25 mouse cellular contexts compared by ENCODE assay signal in the genomic region with DNA sequence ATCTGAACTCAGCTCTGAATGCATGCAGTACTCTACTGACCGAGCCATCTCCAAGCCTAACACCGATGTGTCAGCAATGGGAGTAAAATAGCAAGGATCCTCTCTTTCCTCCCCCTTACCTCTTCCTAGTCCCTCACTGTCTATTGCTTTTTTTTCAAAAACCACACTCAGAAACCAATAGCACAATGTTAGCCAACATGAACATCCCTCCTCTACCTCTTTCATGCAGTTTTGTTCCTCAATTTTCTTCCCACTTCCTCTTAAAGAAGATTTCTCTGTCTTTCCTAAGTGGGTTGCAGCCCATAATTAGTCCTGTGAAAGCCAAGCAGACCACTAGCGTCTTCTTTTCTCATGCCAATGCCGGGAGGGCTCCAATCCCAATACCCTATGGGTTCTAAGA. TPM values are rescaled to one million over a fixed set of nuclear protein-coding genes. Genes with fewer than 3 reads are reported as not detected.
DNase-seq lines count a peak whose midpoint lies in the region; ATAC-seq and TF ChIP-seq lines count a peak whose summit lies in the region.
"Had no signal": no experiment of that assay in that cellular context is flagged by ENCODE, and none has a peak within 500 bp of the region (broad histone marks: within the 10 kb centered on the region; RNA-seq: fewer than 3 reads in every experiment).

No protein-coding gene starts in this region.

- no peak for TF ChIP-seq CTCF in liver, postnatal 0 days (IDR thresholded peaks at IDR 0.05; ENCODE audit: low read depth)
- no peak for TF ChIP-seq CTCF in small intestine, adult 2 months (IDR thresholded peaks at IDR 0.05; ENCODE audit: extremely low read depth, insufficient read length, insufficient replicate concordance, low read depth, low read length)

- no peak for TF ChIP-seq EP300 in liver, postnatal 0 days (IDR thresholded peaks at IDR 0.05; ENCODE audit: low read depth)

- 0 out of 2 replicates have a peak overlapping the region, but pooled peaks have one; percentile 7 for H3K4me2 ChIP-seq in liver, embryonic 16.5 days (ENCODE audit: low read depth, low read length)
- peak overlapping the region; percentile 31 for H3K4me2 ChIP-seq in liver, postnatal 0 days (ENCODE audit: low read depth, low read length)
- H3K4me2 ChIP-seq: heart, embryonic 15.5 days; hindbrain, embryonic 13.5 days; limb, embryonic 12.5 days; neural tube, embryonic 13.5 days had no signal

- no peak overlapping the region for H3K27ac ChIP-seq in liver, embryonic 16.5 days (ENCODE audit: low read length)
- peak overlapping the region; percentile 54; the same call in 1 of the 2 replicates for H3K27ac ChIP-seq in brown adipose tissue, adult 24 weeks (replicated peaks; ENCODE audit: low read depth, low read length)
- H3K27ac ChIP-seq in liver, postnatal 0 days (ENCODE audit: low read depth), result 0 out of 2 replicates have a peak overlapping the region, but pooled peaks have one; percentile 11
- peak overlapping the region; percentile 51; the same call in 1 of the 2 replicates for H3K27ac ChIP-seq in small intestine, adult 2 months (ENCODE audit: insufficient read depth, low read depth, low read length)
- H3K27ac ChIP-seq in limb, embryonic 10.5 days, result no peak overlapping the region
- H3K27ac ChIP-seq: gastrocnemius, adult 2 months; heart, embryonic 10.5 days; heart, embryonic 15.5 days; hindbrain, embryonic 13.5 days; limb, embryonic 12.5 days; liver, embryonic 14.5 days; midbrain, embryonic 10.5 days; neural tube, embryonic 13.5 days had no signal

- no peaks in the 10 kb centered on the region for H3K27me3 ChIP-seq in liver, embryonic 16.5 days (ENCODE audit: control insufficient read depth, insufficient read depth, low read depth, low read length)
- no peaks in the 10 kb centered on the region for H3K27me3 ChIP-seq in liver, postnatal 0 days (ENCODE audit: insufficient read depth, low read length)
- no peaks in the 10 kb centered on the region for H3K27me3 ChIP-seq in small intestine, adult 2 months (ENCODE audit: control insufficient read depth, insufficient read depth, low read length)
- no peaks in the 10 kb centered on the region for H3K27me3 ChIP-seq in limb, embryonic 10.5 days (ENCODE audit: low read depth, poor library complexity, severe bottlenecking)
- H3K27me3 ChIP-seq: heart, embryonic 15.5 days; hindbrain, embryonic 13.5 days; neural tube, embryonic 13.5 days had no signal

- no peak for DNase-seq in liver
- no peak for DNase-seq in liver, postnatal 0 days
- no peak for DNase-seq in kidney, postnatal 14 days
- DNase-seq in limb, embryonic 10.5 days (ENCODE audit: low spot score), result no peak
- DNase-seq: adrenal gland, postnatal 36 days; cerebellum, postnatal 10 days; gastrocnemius, adult 2 months; kidney, adult 9 months; kidney, postnatal 10 days; lung, postnatal 4 days; thymus, postnatal 14 days had no signal

- no peaks in the 10 kb centered on the region for H3K36me3 ChIP-seq in liver, embryonic 16.5 days (ENCODE audit: control insufficient read depth, insufficient read depth)
- H3K36me3 ChIP-seq in liver, postnatal 0 days (replicated peaks; ENCODE audit: insufficient read depth, low read length), result no peaks in the 10 kb centered on the region
- no peaks in the 10 kb centered on the region for H3K36me3 ChIP-seq in small intestine, adult 2 months (ENCODE audit: control insufficient read depth, insufficient read depth, low read length)
- H3K36me3 ChIP-seq in limb, embryonic 10.5 days, result no peaks in the 10 kb centered on the region
- H3K36me3 ChIP-seq: heart, embryonic 10.5 days; heart, embryonic 15.5 days; hindbrain, embryonic 13.5 days; limb, embryonic 12.5 days; midbrain, embryonic 10.5 days; neural tube, embryonic 13.5 days had no signal

- no peak for TF ChIP-seq POLR2A in small intestine, adult 2 months (IDR thresholded peaks at IDR 0.05; ENCODE audit: low read depth, low read length)

- no peak for ATAC-seq in liver, embryonic 16.5 days (ENCODE audit: low read depth)
- ATAC-seq in liver, postnatal 0 days, result no peak
- ATAC-seq: CD4-positive, CD25-positive, alpha-beta regulatory T cell, adult 4 months; forebrain, embryonic 16.5 days; intestine, postnatal 0 days had no signal

- WGBS in liver, embryonic 16.5 days (ENCODE audit: insufficient replicate concordance), result 50% methylated on average over 4 of the region's 4 CpGs
- 69% methylated on average over 4 of the region's 4 CpGs for WGBS in liver, postnatal 0 days (ENCODE audit: insufficient replicate concordance)
- 86% methylated on average over 4 of the region's 4 CpGs for WGBS in small intestine, adult 2 months
- WGBS in limb, embryonic 10.5 days, result 95% methylated on average over 4 of the region's 4 CpGs

- H3K4me1 ChIP-seq in liver, embryonic 16.5 days (ENCODE audit: control insufficient read depth, low read depth, low read length), result no peaks in the 10 kb centered on the region
- H3K4me1 ChIP-seq in brown adipose tissue, adult 24 weeks (ENCODE audit: control insufficient read depth, insufficient read depth, insufficient read length, low read length), result peaks cover 11% of the 10 kb centered on the region; the same call in 1 of the 2 replicates
- H3K4me1 ChIP-seq in liver, postnatal 0 days (ENCODE audit: insufficient read depth), result no peaks in the 10 kb centered on the region
- no peaks in the 10 kb centered on the region for H3K4me1 ChIP-seq in small intestine, adult 2 months (ENCODE audit: control insufficient read depth, insufficient read depth, insufficient read length, low read length)
- peaks cover 8% of the 10 kb centered on the region; the same call in 1 of the 2 replicates for H3K4me1 ChIP-seq in limb, embryonic 10.5 days
- H3K4me1 ChIP-seq: limb, embryonic 12.5 days had no signal

- no peak overlapping the region for H3K4me3 ChIP-seq in liver, embryonic 16.5 days (ENCODE audit: low read depth, low read length)
- no peak overlapping the region for H3K4me3 ChIP-seq in brown adipose tissue, adult 24 weeks (ENCODE audit: insufficient read depth, low read depth, low read length)
- H3K4me3 ChIP-seq in liver, postnatal 0 days (ENCODE audit: low read depth, low read length), result no peak overlapping the region
- H3K4me3 ChIP-seq in small intestine, adult 2 months (ENCODE audit: low read depth, low read length), result no peak overlapping the region
- no peak overlapping the region for H3K4me3 ChIP-seq in limb, embryonic 10.5 days
- H3K4me3 ChIP-seq: erythroblast, embryonic 14.5 days; gastrocnemius, adult 2 months; heart, embryonic 10.5 days; heart, embryonic 15.5 days; hindbrain, embryonic 13.5 days; limb, embryonic 12.5 days; midbrain, embryonic 10.5 days; neural tube, embryonic 13.5 days had no signal

- H3K9ac ChIP-seq in liver, embryonic 16.5 days (ENCODE audit: low read depth, low read length), result no peak overlapping the region
- H3K9ac ChIP-seq in liver, postnatal 0 days (replicated peaks), result no peak overlapping the region
- H3K9ac ChIP-seq: heart, embryonic 15.5 days; hindbrain, embryonic 13.5 days; limb, embryonic 12.5 days; liver, embryonic 14.5 days; neural tube, embryonic 13.5 days had no signal

- H3K9me3 ChIP-seq in liver, embryonic 16.5 days (replicated peaks; ENCODE audit: control insufficient read depth, low read length), result no peaks in the 10 kb centered on the region
- no peaks in the 10 kb centered on the region for H3K9me3 ChIP-seq in liver, postnatal 0 days (ENCODE audit: low read length)
- H3K9me3 ChIP-seq in limb, embryonic 10.5 days (replicated peaks), result no peaks in the 10 kb centered on the region
- H3K9me3 ChIP-seq: heart, embryonic 10.5 days; heart, embryonic 15.5 days; hindbrain, embryonic 13.5 days; limb, embryonic 12.5 days; midbrain, embryonic 10.5 days; neural tube, embryonic 13.5 days had no signal

RNA-seq across cellular contexts. Expression of gene Ptcd2, which starts 57.3 kb away (rescaled TPM):
- 23.0 and 23.8 TPM in 2 replicates for polyA plus RNA-seq in liver, embryonic 16.5 days (2015; fragmentation: Nextera tagmentation; extraction: Ambion mirVana)
- 39.8 and 48.7 TPM in 2 replicates for polyA plus RNA-seq in brown adipose tissue, adult 24 weeks (2012; ENCODE audit: insufficient read depth, insufficient read length, missing spikeins)
- 23.2 and 23.8 TPM in 2 replicates for polyA plus RNA-seq in liver, postnatal 0 days (2015; fragmentation: Nextera tagmentation; extraction: Ambion mirVana)
- polyA plus RNA-seq in small intestine, adult 2 months (2012; rRNA removed), result 3.6 and 9.4 TPM in 2 replicates
- polyA plus RNA-seq in limb, embryonic 10.5 days (2016; fragmentation: Nextera tagmentation; extraction: Ambion mirVana), result 57.3 and 59.1 TPM in 2 replicates

RNA-seq across cellular contexts. Expression of gene Mrps27, which starts 57.4 kb away (rescaled TPM):
- polyA plus RNA-seq in liver, embryonic 16.5 days (2015; fragmentation: Nextera tagmentation; extraction: Ambion mirVana), result 23.7 and 24.9 TPM in 2 replicates
- polyA plus RNA-seq in brown adipose tissue, adult 24 weeks (2012; ENCODE audit: insufficient read depth, insufficient read length, missing spikeins), result 58.4 and 61.0 TPM in 2 replicates
- 16.6 and 17.3 TPM in 2 replicates for polyA plus RNA-seq in liver, postnatal 0 days (2015; fragmentation: Nextera tagmentation; extraction: Ambion mirVana)
- polyA plus RNA-seq in small intestine, adult 2 months (2012; rRNA removed), result 5.6 and 7.8 TPM in 2 replicates
- polyA plus RNA-seq in limb, embryonic 10.5 days (2016; fragmentation: Nextera tagmentation; extraction: Ambion mirVana), result 85.4 and 97.4 TPM in 2 replicates

Comparison
In these comparisons a context has a peak if more than half of its experiments do, and no peak if none do; other contexts are left out.
1. H3K27ac ChIP-seq: peak in brown adipose tissue, adult 24 weeks (single experiment), liver, postnatal 0 days (single experiment) and small intestine, adult 2 months (single experiment); none in liver, embryonic 16.5 days (single experiment) and limb, embryonic 10.5 days (single experiment).